14 mouse cellular contexts compared by ENCODE assay signal in genomic region chr7:78449909-78450592, GRCm38 (mm10).
DNase-seq lines count a peak whose midpoint lies in the region; ATAC-seq and TF ChIP-seq lines count a peak whose summit lies in the region.
"Had no signal": no experiment of that assay in that cellular context is flagged by ENCODE, and none has a peak within 500 bp of the region (broad histone marks: within the 10 kb centered on the region; RNA-seq: fewer than 3 reads in every experiment).

No protein-coding gene starts in this region.

- peak; percentile 15 for DNase-seq in adrenal gland, adult 2 months
- no peak for DNase-seq in adrenal gland, adult 18-20 months (ENCODE audit: low spot score in 2 of 2)
- DNase-seq in cerebellum, adult 9-11 months: peak; percentile 82
- DNase-seq in layer of hippocampus, adult 2 months (ENCODE audit: low spot score in 2 of 2): peak; percentile 62 to 64
- DNase-seq in right cerebral cortex, postnatal 36 days (ENCODE audit: low spot score in 2 of 2): no peak
- DNase-seq in gastrocnemius, adult 8-10 months (ENCODE audit: low spot score in 2 of 2): no peak
- DNase-seq: gastrocnemius, postnatal 36 days; kidney, postnatal 36 days; lung, adult 18-20 months had no signal

- no peak overlapping the region for H3K4me2 ChIP-seq in hindbrain, embryonic 16.5 days (ENCODE audit: low read length)
- H3K4me2 ChIP-seq in hindbrain, embryonic 12.5 days (replicated peaks): no peak overlapping the region

- no peaks in the 10 kb centered on the region for H3K4me1 ChIP-seq in hindbrain, embryonic 16.5 days (ENCODE audit: control insufficient read depth, insufficient read depth, low read depth, low read length)
- no peaks in the 10 kb centered on the region for H3K4me1 ChIP-seq in hindbrain, embryonic 12.5 days
- H3K4me1 ChIP-seq: megakaryocyte, embryonic 14.5 days had no signal

- ATAC-seq in hindbrain, embryonic 16.5 days: peak; percentile 77
- ATAC-seq in hindbrain, embryonic 12.5 days (ENCODE audit: low FRiP score): no peak
- ATAC-seq: activated CD4-positive, CD25-positive, alpha-beta regulatory T cell, adult 4 months; inflammation-experienced regulatory T-cells, adult 6 months had no signal

- no peak overlapping the region for H3K27ac ChIP-seq in hindbrain, embryonic 16.5 days (ENCODE audit: low read depth, low read length)
- H3K27ac ChIP-seq in hindbrain, embryonic 12.5 days: no peak overlapping the region
- peak overlapping the region; percentile 84 for H3K27ac ChIP-seq in layer of hippocampus, adult 2 months

- 75% methylated on average over 6 of the region's 6 CpGs for WGBS in hindbrain, embryonic 16.5 days
- WGBS in hindbrain, embryonic 12.5 days: 92% methylated on average over 6 of the region's 6 CpGs

- no peaks in the 10 kb centered on the region for H3K36me3 ChIP-seq in hindbrain, embryonic 16.5 days (ENCODE audit: control insufficient read depth, insufficient read depth, low read length)
- 0 out of 2 replicates have a peak, but pooled peaks cover 3% of the 10 kb centered on the region for H3K36me3 ChIP-seq in hindbrain, embryonic 12.5 days

- H3K4me3 ChIP-seq in hindbrain, embryonic 16.5 days (ENCODE audit: low read length): no peak overlapping the region
- no peak overlapping the region for H3K4me3 ChIP-seq in hindbrain, embryonic 12.5 days
- no peak overlapping the region for H3K4me3 ChIP-seq in layer of hippocampus, adult 2 months
- H3K4me3 ChIP-seq: megakaryocyte, embryonic 14.5 days had no signal

- H3K9ac ChIP-seq in hindbrain, embryonic 16.5 days (ENCODE audit: low read depth, low read length): no peak overlapping the region
- no peak overlapping the region for H3K9ac ChIP-seq in hindbrain, embryonic 12.5 days

- TF ChIP-seq CTCF in layer of hippocampus, adult 2 months (conservative IDR thresholded peaks at IDR 0.05): no peak

- H3K9me3 ChIP-seq in hindbrain, embryonic 16.5 days (ENCODE audit: control insufficient read depth, low read length): no peaks in the 10 kb centered on the region
- H3K9me3 ChIP-seq in hindbrain, embryonic 12.5 days (replicated peaks): no peaks in the 10 kb centered on the region

- H3K27me3 ChIP-seq in hindbrain, embryonic 16.5 days (replicated peaks; ENCODE audit: control insufficient read depth, insufficient read depth, low read length): no peaks in the 10 kb centered on the region
- no peaks in the 10 kb centered on the region for H3K27me3 ChIP-seq in hindbrain, embryonic 12.5 days
- H3K27me3 ChIP-seq: megakaryocyte, embryonic 14.5 days had no signal

Comparison
In these comparisons a context has a peak if more than half of its experiments do, and no peak if none do; other contexts are left out.
1. DNase-seq: peak in adrenal gland, adult 2 months (single experiment), cerebellum, adult 9-11 months (single experiment) and layer of hippocampus, adult 2 months (2 of 2); none in adrenal gland, adult 18-20 months (0 of 2), right cerebral cortex, postnatal 36 days (0 of 2) and gastrocnemius, adult 8-10 months (0 of 2).